Mouse (Mus musculus) adrenal gland, adult 2 months (tissue): ENCODE measurements around the gene Ano3. TPM values are rescaled to one million over a fixed set of nuclear protein-coding genes. Genes with fewer than 3 reads are reported as not detected.

Experiments used
- polyA plus RNA-seq: library from polyadenylated mRNA; depleted of rRNA; stranded (reverse); fragments of >200 nt; gene quantifications from 2 replicates; pipeline ENCODE4 v1.2.3, GENCODE M21; 2012; rRNA removed
- total RNA-seq, 2 experiments: library from RNA; stranded (reverse); gene quantifications; 2 replicates each; pipeline ENCODE4 v1.2.3; 2021

The Ano3 gene
- total and polyA plus RNA-seq, 3 experiments: 0.03 to 0.17 (median 0.09) TPM

Other genes starting within 250 kb of the Ano3 start
- under 1 TPM in 1 of 2 experiments, not detected in 1; 0.20 TPM for gene Muc15, start 229.6 kb downstream of the Ano3 start, total RNA-seq
- not detected in 2 replicates for gene Muc15, start 229.6 kb downstream of the Ano3 start, polyA plus RNA-seq
- not detected for gene Gm13941, start 155.1 kb upstream of the Ano3 start, total RNA-seq
- gene Gm13941, start 155.1 kb upstream of the Ano3 start, polyA plus RNA-seq: not detected in 2 replicates
- not detected for gene Gm15130, start 202.0 kb upstream of the Ano3 start, total RNA-seq
- not detected in 2 replicates for gene Gm15130, start 202.0 kb upstream of the Ano3 start, polyA plus RNA-seq